Mouse (Mus musculus): ENCODE measurements around the gene Ryk.
"Not testable (repeated sequence)": the region's sequence is repeated elsewhere in the genome, so short reads cannot be mapped to it uniquely, and the experiment has no call there.

Ryk gene

GRCm38 (mm10) chr9:102907521-102908246 lies 73.0 kb downstream of the Ryk start:
- no peak for DNase-seq

GRCm38 (mm10) chr9:102911526-102911925 lies 76.8 kb downstream of the Ryk start:
- DNase-seq = no peak

- DNase-seq = no peak
Measured at GRCm38 (mm10) chr9:102912516-102913035, 77.9 kb downstream of the Ryk start.

- DNase-seq = not testable (repeated sequence)
Measured at GRCm38 (mm10) chr9:102913597-102913996, 78.9 kb downstream of the Ryk start.

- no peak for DNase-seq
Measured at GRCm38 (mm10) chr9:102914583-102914982, 79.9 kb downstream of the Ryk start.

- no peak for DNase-seq
Measured at GRCm38 (mm10) chr9:102915292-102915854, 80.7 kb downstream of the Ryk start.

- DNase-seq = no peak
Measured at GRCm38 (mm10) chr9:102916076-102916475, 81.4 kb downstream of the Ryk start.

- no peak for DNase-seq
Measured at GRCm38 (mm10) chr9:102917532-102918129, 82.9 kb downstream of the Ryk start.

- no peak for DNase-seq
Measured at GRCm38 (mm10) chr9:102919486-102919885, 84.8 kb downstream of the Ryk start.

- DNase-seq = no peak
Measured at GRCm38 (mm10) chr9:102921791-102922190, 87.1 kb downstream of the Ryk start.

GRCm38 (mm10) chr9:102922866-102923434 lies 88.2 kb downstream of the Ryk start:
- DNase-seq = no peak

GRCm38 (mm10) chr9:102923836-102924235 lies 89.1 kb downstream of the Ryk start:
- no peak for DNase-seq

GRCm38 (mm10) chr9:102924627-102925316 lies 90.1 kb downstream of the Ryk start:
- DNase-seq = no peak

GRCm38 (mm10) chr9:102926137-102926536 lies 91.4 kb downstream of the Ryk start:
- DNase-seq = no peak

GRCm38 (mm10) chr9:102929776-102930175 lies 95.1 kb downstream of the Ryk start:
- no peak for DNase-seq

- DNase-seq = no peak
Measured at GRCm38 (mm10) chr9:102933925-102934721, 99.4 kb downstream of the Ryk start.

GRCm38 (mm10) chr9:102942221-102942620 lies 107.5 kb downstream of the Ryk start:
- DNase-seq = no peak

- DNase-seq = no peak
Measured at GRCm38 (mm10) chr9:102944891-102945290, 110.2 kb downstream of the Ryk start.

GRCm38 (mm10) chr9:102946469-102947015 lies 111.8 kb downstream of the Ryk start:
- DNase-seq = no peak

- no peak for DNase-seq
Measured at GRCm38 (mm10) chr9:102948706-102949105, 114.0 kb downstream of the Ryk start.

GRCm38 (mm10) chr9:102951091-102951994 lies 116.6 kb downstream of the Ryk start:
- no peak for DNase-seq
